Mouse (Mus musculus): ENCODE results near the gene Pole3. TPM values are rescaled to one million over a fixed set of nuclear protein-coding genes. Genes with fewer than 3 reads are reported as not detected.

Gene Pole3
- 68.2 and 70.3 TPM in 2 replicates for polyA plus RNA-seq (2015; fragmentation: Nextera tagmentation; extraction: Ambion mirVana)

DNA sequence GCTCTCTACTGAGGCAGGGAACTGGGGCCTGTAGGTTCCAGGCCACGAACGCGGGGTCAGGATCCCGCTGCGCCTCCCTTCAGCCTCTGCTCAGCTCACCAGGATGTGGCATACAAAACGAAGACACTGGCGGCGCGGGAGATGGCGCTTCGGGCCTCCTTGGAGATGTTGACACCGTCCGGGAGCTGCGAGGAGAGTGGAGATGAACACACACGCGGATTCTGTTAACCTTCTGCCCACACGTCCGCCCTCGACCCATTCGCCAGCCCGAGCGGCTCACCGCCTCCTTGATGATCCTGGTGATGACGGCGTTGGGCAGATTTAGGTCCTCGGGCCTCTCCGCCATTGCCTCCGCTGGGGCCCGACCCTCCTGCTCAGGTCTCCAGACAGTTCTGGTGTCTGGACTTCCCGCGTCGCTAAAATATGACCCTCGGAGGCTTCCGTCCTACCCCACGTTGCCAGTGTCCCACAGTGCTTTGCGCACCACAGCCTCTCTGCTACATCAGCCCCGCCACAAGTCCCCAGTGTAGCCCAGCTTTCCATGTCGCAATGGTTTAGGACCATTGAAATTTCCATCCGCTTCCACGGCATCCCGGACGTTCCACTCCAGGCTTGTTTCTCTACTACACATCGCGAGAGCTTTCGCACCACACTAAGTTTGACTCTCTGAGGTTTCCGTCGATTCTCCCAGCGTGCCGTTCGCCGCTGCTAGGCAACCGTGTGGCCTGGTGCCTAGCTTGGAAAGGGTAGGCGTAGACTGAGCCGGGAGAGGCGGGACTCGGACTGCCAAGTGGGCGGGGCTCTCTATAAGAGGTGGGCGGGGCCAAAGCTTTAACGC lies at the start of gene Pole3, which contains the start of gene 4933430I17Rik:
Gene Pole3, minus strand, starts transcription at position 418 of the 838 bp plus-strand sequence.
Gene 4933430I17Rik, plus strand, starts transcription at position 719 of the 838 bp plus-strand sequence.
- under 1% methylated on average over 59 of the region's 59 CpGs for WGBS
- Histone ChIP-seq H3K27ac (peak within 1 kb of the TSS; percentile 98), H3K4me2 (peak within 1 kb of the TSS; percentile 94), H3K27me3 (no peaks in the 10 kb centered on the region), H3K9ac (peak within 1 kb of the TSS; percentile 86), H3K4me3 (peak within 1 kb of the TSS; percentile 76), H3K9me3 (no peaks in the 10 kb centered on the region), H3K36me3 (no peaks in the 10 kb centered on the region), H3K4me1 (replicated peaks) (peaks cover 14% of the 10 kb centered on the region)
- ATAC-seq (ENCODE audit: low FRiP score): peak; percentile 98

GRCm38 (mm10) chr4:62570029-62570428 lies 45.2 kb upstream of the Pole3 start:
- no peaks in the 10 kb centered on the region for H3K36me3 ChIP-seq
- no peak overlapping the region for H3K4me2 ChIP-seq
- ATAC-seq (ENCODE audit: low FRiP score): no peak
- no peak overlapping the region for H3K27ac ChIP-seq
- no peak overlapping the region for H3K4me3 ChIP-seq
- H3K4me1 ChIP-seq (replicated peaks): no peaks in the 10 kb centered on the region
- no peak overlapping the region for H3K9ac ChIP-seq
- H3K9me3 ChIP-seq: no peaks in the 10 kb centered on the region
- H3K27me3 ChIP-seq: no peaks in the 10 kb centered on the region
- WGBS: 80% methylated on average over 5 of the region's 5 CpGs

GRCm38 (mm10) chr4:62569603-62570002 lies 44.7 kb upstream of the Pole3 start:
- no peak overlapping the region for H3K4me3 ChIP-seq
- no peak overlapping the region for H3K27ac ChIP-seq
- no peak overlapping the region for H3K9ac ChIP-seq
- H3K27me3 ChIP-seq: no peaks in the 10 kb centered on the region
- H3K4me2 ChIP-seq: no peak overlapping the region
- no peak for ATAC-seq (ENCODE audit: low FRiP score)
- 93% methylated on average over 5 of the region's 5 CpGs for WGBS
- H3K9me3 ChIP-seq: no peaks in the 10 kb centered on the region
- no peaks in the 10 kb centered on the region for H3K36me3 ChIP-seq
- no peaks in the 10 kb centered on the region for H3K4me1 ChIP-seq (replicated peaks)

GRCm38 (mm10) chr4:62568359-62568758 lies 43.5 kb upstream of the Pole3 start:
- no peak for ATAC-seq (ENCODE audit: low FRiP score)
- H3K36me3 ChIP-seq: no peaks in the 10 kb centered on the region
- no peak overlapping the region for H3K9ac ChIP-seq
- H3K4me2 ChIP-seq: no peak overlapping the region
- no peaks in the 10 kb centered on the region for H3K27me3 ChIP-seq
- 94% methylated on average over 1 of the region's 1 CpGs for WGBS
- no peak overlapping the region for H3K27ac ChIP-seq
- no peak overlapping the region for H3K4me3 ChIP-seq
- H3K9me3 ChIP-seq: no peaks in the 10 kb centered on the region
- H3K4me1 ChIP-seq (replicated peaks): no peaks in the 10 kb centered on the region

DNA sequence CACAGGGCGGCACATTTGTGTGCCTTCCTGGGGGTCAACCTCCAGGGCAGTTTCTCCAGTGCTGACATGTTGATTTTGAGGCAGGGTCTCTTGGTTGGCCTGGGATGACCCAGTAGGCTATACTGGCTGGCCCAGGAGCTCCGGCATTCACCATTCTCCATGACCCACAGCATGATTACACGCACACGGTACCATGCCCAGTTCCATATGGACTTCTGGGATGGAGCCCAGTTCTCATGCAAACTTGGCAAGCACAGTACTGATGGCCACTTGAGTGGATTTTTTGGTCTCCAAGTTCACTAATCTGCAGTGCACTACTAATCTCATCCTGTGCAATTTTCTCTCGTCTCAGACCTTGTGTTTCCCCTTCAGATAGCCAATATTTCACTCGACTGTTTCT lies 42.8 kb upstream of the Pole3 start:
- no peak for ATAC-seq (ENCODE audit: low FRiP score)
- no peak overlapping the region for H3K4me3 ChIP-seq
- no peaks in the 10 kb centered on the region for H3K4me1 ChIP-seq (replicated peaks)
- H3K27me3 ChIP-seq: no peaks in the 10 kb centered on the region
- no peak overlapping the region for H3K27ac ChIP-seq
- H3K4me2 ChIP-seq: no peak overlapping the region
- H3K9me3 ChIP-seq: no peaks in the 10 kb centered on the region
- WGBS: 93% methylated on average over 6 of the region's 6 CpGs
- no peaks in the 10 kb centered on the region for H3K36me3 ChIP-seq
- H3K9ac ChIP-seq: no peak overlapping the region

DNA sequence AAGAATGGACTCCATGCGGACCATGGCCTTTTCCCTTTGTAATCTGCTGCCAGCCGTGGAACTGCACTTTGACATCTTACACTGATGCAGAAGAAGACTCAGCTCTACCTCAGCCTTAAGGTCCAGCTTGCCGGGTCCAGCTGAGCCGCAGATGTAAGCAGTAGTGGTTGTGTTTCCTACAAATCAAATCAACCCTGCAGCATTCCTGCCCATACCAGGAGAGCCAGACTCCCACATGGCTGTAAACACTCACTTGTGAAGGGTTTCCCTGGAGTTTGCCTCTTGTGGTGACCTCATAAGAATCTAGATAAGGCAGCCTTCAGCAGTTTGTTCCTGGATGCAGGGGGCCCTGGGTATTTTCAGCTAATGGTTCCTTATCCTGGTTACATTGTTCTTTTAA lies 41.7 kb upstream of the Pole3 start:
- no peaks in the 10 kb centered on the region for H3K36me3 ChIP-seq
- no peaks in the 10 kb centered on the region for H3K9me3 ChIP-seq
- peaks cover 1% of the 10 kb centered on the region for H3K4me1 ChIP-seq (replicated peaks)
- no peak overlapping the region for H3K4me2 ChIP-seq
- no peak overlapping the region for H3K9ac ChIP-seq
- H3K4me3 ChIP-seq: no peak overlapping the region
- WGBS: 86% methylated on average over 4 of the region's 4 CpGs
- no peak for ATAC-seq (ENCODE audit: low FRiP score)
- H3K27ac ChIP-seq: no peak overlapping the region
- no peaks in the 10 kb centered on the region for H3K27me3 ChIP-seq

GRCm38 (mm10) chr4:62562006-62562405 lies 37.1 kb upstream of the Pole3 start:
- WGBS: 79% methylated on average over 3 of the region's 4 CpGs
- H3K4me1 ChIP-seq (replicated peaks): peaks cover 3% of the 10 kb centered on the region
- no peak for ATAC-seq (ENCODE audit: low FRiP score)

GRCm38 (mm10) chr4:62561630-62562001 lies 36.7 kb upstream of the Pole3 start:
- no peaks in the 10 kb centered on the region for H3K9me3 ChIP-seq
- H3K27ac ChIP-seq: no peak overlapping the region
- H3K4me2 ChIP-seq: no peak overlapping the region
- peak; percentile 57 for ATAC-seq (ENCODE audit: low FRiP score)
- H3K4me3 ChIP-seq: no peak overlapping the region
- no peaks in the 10 kb centered on the region for H3K36me3 ChIP-seq
- peak overlapping the region; percentile 51; the same call in 1 of the 2 replicates for H3K9ac ChIP-seq
- no peaks in the 10 kb centered on the region for H3K27me3 ChIP-seq
- 47% methylated on average over 3 of the region's 3 CpGs for WGBS
- peaks cover 3% of the 10 kb centered on the region for H3K4me1 ChIP-seq (replicated peaks)

More at GRCm38 (mm10) chr4:62562006-62562405, 37.1 kb upstream of the Pole3 start:
- no peaks in the 10 kb centered on the region for H3K27me3 ChIP-seq
- H3K27ac ChIP-seq: no peak overlapping the region
- no peak overlapping the region for H3K4me3 ChIP-seq
- H3K4me2 ChIP-seq: no peak overlapping the region
- no peak overlapping the region; the same call in 1 of the 2 replicates for H3K9ac ChIP-seq
- H3K36me3 ChIP-seq: no peaks in the 10 kb centered on the region
- H3K9me3 ChIP-seq: no peaks in the 10 kb centered on the region

DNA sequence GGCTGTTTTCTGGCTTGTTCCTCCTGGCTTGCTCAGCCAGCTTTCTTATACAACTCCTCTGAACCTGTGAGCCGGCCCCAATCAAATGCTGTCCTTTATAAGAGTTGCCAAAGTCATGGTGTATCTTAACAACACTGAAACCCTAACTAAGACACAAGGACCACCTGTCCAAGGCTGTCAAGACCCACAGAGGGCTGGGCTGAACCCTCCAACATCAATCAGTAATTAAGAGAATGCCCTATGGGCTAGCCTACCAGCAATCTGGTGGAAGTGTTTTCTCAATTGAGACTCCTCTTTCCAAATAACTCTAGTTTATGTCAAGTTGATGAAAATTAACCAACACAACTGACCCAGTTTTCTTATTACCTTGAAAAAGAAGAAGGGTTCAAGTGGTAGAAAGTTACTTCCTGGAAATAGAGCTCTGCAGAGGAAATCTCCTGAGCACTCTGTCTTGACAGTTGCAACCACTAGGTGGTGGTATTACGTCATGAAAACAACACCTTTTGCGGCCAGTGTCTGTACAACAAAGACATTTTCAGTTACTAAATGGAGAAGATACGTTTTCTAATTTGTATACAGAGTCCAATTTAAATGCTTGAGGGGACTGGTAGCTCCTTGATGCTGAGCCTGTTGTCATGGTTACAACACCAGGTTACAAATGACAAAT lies 36.2 kb upstream of the Pole3 start:
- H3K4me2 ChIP-seq: no peak overlapping the region
- H3K36me3 ChIP-seq: no peaks in the 10 kb centered on the region
- no peaks in the 10 kb centered on the region for H3K27me3 ChIP-seq
- no peaks in the 10 kb centered on the region for H3K9me3 ChIP-seq
- peak overlapping the region; percentile 51; the same call in 1 of the 2 replicates for H3K9ac ChIP-seq
- 23% methylated on average over 4 of the region's 4 CpGs for WGBS
- H3K27ac ChIP-seq: no peak overlapping the region
- H3K4me1 ChIP-seq (replicated peaks): peaks cover 3% of the 10 kb centered on the region
- no peak overlapping the region for H3K4me3 ChIP-seq
- peak; percentile 83 for ATAC-seq (ENCODE audit: low FRiP score)

- H3K4me1 ChIP-seq (replicated peaks): peaks cover 3% of the 10 kb centered on the region
- H3K9me3 ChIP-seq: no peaks in the 10 kb centered on the region
- H3K36me3 ChIP-seq: no peaks in the 10 kb centered on the region
- no peaks in the 10 kb centered on the region for H3K27me3 ChIP-seq
- H3K27ac ChIP-seq: no peak within 1 kb of the TSS
- H3K9ac ChIP-seq: peak within 1 kb of the TSS; percentile 25; the same call in 1 of the 2 replicates
- no peak within 1 kb of the TSS for H3K4me3 ChIP-seq
- 76% methylated on average over 6 of the region's 6 CpGs for WGBS
- no peak within 1 kb of the TSS for H3K4me2 ChIP-seq
- ATAC-seq (ENCODE audit: low FRiP score): no peak
Observed at GRCm38 (mm10) chr4:62559797-62560329, 35.0 kb upstream of the Pole3 start, which contains the start of gene Rgs3. Rgs3 (plus strand) TSS chr4:62559847.

GRCm38 (mm10) chr4:62557436-62557835 lies 32.6 kb upstream of the Pole3 start:
- H3K36me3 ChIP-seq: no peaks in the 10 kb centered on the region
- H3K4me1 ChIP-seq (replicated peaks): peaks cover 3% of the 10 kb centered on the region
- no peak for ATAC-seq (ENCODE audit: low FRiP score)
- H3K27me3 ChIP-seq: no peaks in the 10 kb centered on the region
- no peak overlapping the region for H3K4me3 ChIP-seq
- H3K9ac ChIP-seq: no peak overlapping the region
- H3K9me3 ChIP-seq: no peaks in the 10 kb centered on the region
- no peak overlapping the region for H3K4me2 ChIP-seq
- no peak overlapping the region for H3K27ac ChIP-seq
- 85% methylated on average over 3 of the region's 3 CpGs for WGBS

DNA sequence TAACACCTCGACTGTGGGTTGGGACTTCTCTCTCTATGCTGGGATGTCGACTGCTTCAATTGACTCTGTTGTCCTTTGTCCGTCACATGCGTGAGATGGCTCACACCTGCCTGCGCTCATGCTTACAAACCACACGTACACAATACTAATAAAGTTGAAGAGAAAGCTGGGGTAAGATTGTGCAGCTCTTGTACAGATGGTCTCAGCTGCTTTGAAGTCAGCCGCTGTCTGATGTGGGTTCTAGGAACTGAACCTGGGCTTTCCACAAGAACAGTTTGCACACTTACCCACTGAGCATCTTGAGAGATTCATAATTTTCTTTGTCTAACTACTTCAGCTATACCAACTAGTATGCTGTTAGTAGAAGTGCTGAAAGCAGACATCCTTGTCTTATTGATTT lies 27.1 kb upstream of the Pole3 start:
- Histone ChIP-seq H3K27ac (no peak overlapping the region), H3K9me3 (no peaks in the 10 kb centered on the region), H3K4me2 (no peak overlapping the region), H3K4me1 (replicated peaks) (no peaks in the 10 kb centered on the region), H3K4me3 (no peak overlapping the region), H3K27me3 (no peaks in the 10 kb centered on the region), H3K9ac (no peak overlapping the region), H3K36me3 (no peaks in the 10 kb centered on the region)
- ATAC-seq (ENCODE audit: low FRiP score): no peak
- WGBS: 89% methylated on average over 7 of the region's 7 CpGs

Data from hindbrain, embryonic 13.5 days (tissue).